In genomic region chr9:44510872-44511601, GRCm38 (mm10) we compare ENCODE assay signal across 8 mouse cellular contexts. TPM values are rescaled to one million over a fixed set of nuclear protein-coding genes. Genes with fewer than 3 reads are reported as not detected.
DNase-seq lines count a peak whose midpoint lies in the region; TF ChIP-seq lines count a peak whose summit lies in the region.

No protein-coding gene starts in this region.

- TF ChIP-seq CTCF in left cerebral cortex, adult 2 months (IDR thresholded peaks at IDR 0.05), result no peak; the same call in 1 of the 2 replicates
- TF ChIP-seq CTCF in lung, adult 2 months (IDR thresholded peaks at IDR 0.05; ENCODE audit: insufficient read depth, low read length), result no peak

- intact Hi-C loops in left cerebral cortex, adult 2 months (cut with DNase I), result loop anchor here (2.0 kb wide), 1 partner anchor 94 kb away; the partner anchor contains the start of gene Ddx6
- intact Hi-C loops in left cerebral cortex, postnatal 14 days (cut with DNase I), result loop anchor here (5.0 kb wide), 1 partner anchor 86 kb away; no protein-coding TSS in a partner anchor
- intact Hi-C loops in heart, postnatal 14 days (cut with DNase I), result loop anchor here (2.0 to 5.0 kb wide), 2 partner anchors 34 to 94 kb away; partner anchors contain the start of gene Ddx6

- H3K4me1 ChIP-seq in lung, adult 2 months (ENCODE audit: control insufficient read depth, insufficient read depth, low read length), result peaks cover 27% of the 10 kb centered on the region

- peak; percentile 24; the same call in 1 of the 2 replicates for TF ChIP-seq POLR2A in lung, adult 2 months (IDR thresholded peaks at IDR 0.05; ENCODE audit: borderline replicate concordance, extremely low read depth, low read depth, low read length)

- H3K4me3 ChIP-seq in left cerebral cortex, adult 2 months, result no peak overlapping the region
- no peak overlapping the region for H3K4me3 ChIP-seq in lung, adult 2 months (replicated peaks; ENCODE audit: extremely low read depth, low read depth, low read length)

- peak in 1 of 2 experiments; percentile 13 for DNase-seq in left cerebral cortex, adult 2 months (ENCODE audit: extremely low spot score in 1 of 2, low spot score in 2 of 2)
- no peak for DNase-seq in left cerebral cortex, postnatal 14 days (ENCODE audit: low spot score in 2 of 2)
- DNase-seq in T-cell, adult 2 months (ENCODE audit: low spot score), result peak; percentile 63
- peak; percentile 78 to 89 for DNase-seq in cerebellum, postnatal 14 days
- peak; percentile 71 to 77 for DNase-seq in heart, postnatal 14 days
- peak; percentile 66 for DNase-seq in lung, adult 2 months
- peak; percentile 70 to 72 for DNase-seq in thymus, postnatal 36 days
- no peak for DNase-seq in left cerebral cortex, adult 11 months (ENCODE audit: low spot score)

- WGBS in lung, adult 2 months, result 21% methylated on average over 5 of the region's 5 CpGs

- peak overlapping the region; percentile 25 for H3K27ac ChIP-seq in left cerebral cortex, adult 2 months

RNA-seq across cellular contexts. Expression of gene Bcl9l, which starts 28.4 kb away (rescaled TPM):
- 10 to 100 TPM; 58.6 to 63.4 TPM for total RNA-seq in left cerebral cortex, adult 2 months (2021)
- total RNA-seq in left cerebral cortex, postnatal 14 days (2021), result 10 to 100 TPM; 76.2 to 84.8 TPM
- total RNA-seq in heart, postnatal 14 days (2021), result 10 to 100 TPM; 57.9 to 64.9 TPM
- polyA plus RNA-seq in lung, adult 2 months (2012; rRNA removed), result 69.0 and 70.7 TPM in 2 replicates

RNA-seq across cellular contexts. Expression of gene Cxcr5, which starts 50.6 kb away (rescaled TPM):
- total RNA-seq in left cerebral cortex, adult 2 months (2021), result not detected
- not detected for total RNA-seq in left cerebral cortex, postnatal 14 days (2021)
- under 1 TPM; 0.12 to 0.20 TPM for total RNA-seq in heart, postnatal 14 days (2021)
- polyA plus RNA-seq in lung, adult 2 months (2012; rRNA removed), result 6.0 TPM in 2 replicates

RNA-seq across cellular contexts. Expression of gene Upk2, which starts 56.3 kb away (rescaled TPM):
- total RNA-seq in left cerebral cortex, adult 2 months (2021), result not detected
- not detected for total RNA-seq in left cerebral cortex, postnatal 14 days (2021)
- not detected for total RNA-seq in heart, postnatal 14 days (2021)
- 4.0 and 4.4 TPM in 2 replicates for polyA plus RNA-seq in lung, adult 2 months (2012; rRNA removed)

Comparison
In these comparisons a context has a peak if more than half of its experiments do, and no peak if none do; other contexts are left out.
1. DNase-seq: peak in T-cell, adult 2 months (single experiment), cerebellum, postnatal 14 days (2 of 2), heart, postnatal 14 days (2 of 2), lung, adult 2 months (single experiment) and thymus, postnatal 36 days (2 of 2); none in left cerebral cortex, postnatal 14 days (0 of 2) and left cerebral cortex, adult 11 months (single experiment).